Mouse (Mus musculus) gastrocnemius, adult 2 months (tissue): ENCODE measurements at regions not wholly inside any gene's neighbourhood (a gene's known extent, or its start where the extent isn't known, plus 50 kb on each side); places are given as distances from the start of the nearest gene placed in this dataset.

Experiments used
- DNase-seq: peaks from one replicate; pipeline ENCODE4 v3.0.0; 2022
- H3K27ac ChIP-seq: fragments of 200-600 bp; 2 replicates; pipeline ENCODE4 v1.8.1; 2022; ENCODE audit warnings: mild to moderate bottlenecking
- H3K4me3 ChIP-seq: fragments of 200-600 bp; 2 replicates; pipeline ENCODE4 v1.8.1; 2022; ENCODE audit warnings: mild to moderate bottlenecking, moderate library complexity
- CTCF ChIP-seq: fragments of 200-600 bp; IDR thresholded peaks from 2 replicates; pipeline ENCODE4 v1.8.1; 2022; ENCODE audit warnings: antibody characterized with exemption, mild to moderate bottlenecking, moderate library complexity
- intact Hi-C: fragments of 180-260 bp; cut with DNase I; formaldehyde crosslinking; loops from one replicate; pipeline ENCODE4 v1.15.1; 2025

- TF ChIP-seq CTCF = no peak
- DNase-seq = no peak
- Histone ChIP-seq H3K4me3 (no peak overlapping the region), H3K27ac (no peak overlapping the region)
- intact Hi-C loops = no loop called here
Measured at GRCm38 (mm10) chr8:34462262-34462661, 350.7 kb upstream of the Gm10131 start.

GRCm38 (mm10) chr8:34458300-34458699 is 346.8 kb upstream of the Gm10131 start:
- no peak for DNase-seq
- intact Hi-C loops = no loop called here
- no peak for TF ChIP-seq CTCF
- no peak overlapping the region for H3K4me3 ChIP-seq
- H3K27ac ChIP-seq = no peak overlapping the region

GRCm38 (mm10) chr8:34456543-34456942 is 345.0 kb upstream of the Gm10131 start:
- no peak for DNase-seq
- intact Hi-C loops = no loop called here

GRCm38 (mm10) chr8:34455376-34455775 is 343.8 kb upstream of the Gm10131 start:
- no peak for TF ChIP-seq CTCF
- Histone ChIP-seq H3K27ac (no peak overlapping the region), H3K4me3 (no peak overlapping the region)
- intact Hi-C loops = no loop called here
- DNase-seq = no peak

More at GRCm38 (mm10) chr8:34456543-34456942, 345.0 kb upstream of the Gm10131 start:
- TF ChIP-seq CTCF = no peak
- no peak overlapping the region for H3K4me3 ChIP-seq
- H3K27ac ChIP-seq = no peak overlapping the region

- intact Hi-C loops = no loop called here
- Histone ChIP-seq H3K27ac (no peak overlapping the region), H3K4me3 (no peak overlapping the region)
- no peak for TF ChIP-seq CTCF
- no peak for DNase-seq
Measured at GRCm38 (mm10) chr8:34452811-34453210, 341.3 kb upstream of the Gm10131 start.

- H3K27ac ChIP-seq = no peak overlapping the region
- intact Hi-C loops = no loop called here
- no peak for TF ChIP-seq CTCF
- no peak overlapping the region for H3K4me3 ChIP-seq
- DNase-seq = no peak
Measured at GRCm38 (mm10) chr8:34451211-34452000, 339.9 kb upstream of the Gm10131 start.

- Histone ChIP-seq H3K27ac (no peak overlapping the region), H3K4me3 (no peak overlapping the region)
- intact Hi-C loops = no loop called here
- DNase-seq = no peak
- TF ChIP-seq CTCF = no peak
Measured at GRCm38 (mm10) chr8:34449391-34450044, 338.0 kb upstream of the Gm10131 start.

- DNase-seq = no peak
- no peak for TF ChIP-seq CTCF
- no peak overlapping the region for H3K4me3 ChIP-seq
- no peak overlapping the region for H3K27ac ChIP-seq
- intact Hi-C loops = no loop called here
Measured at GRCm38 (mm10) chr8:34447880-34448830, 336.6 kb upstream of the Gm10131 start.

- Histone ChIP-seq H3K4me3 (no peak overlapping the region), H3K27ac (no peak overlapping the region)
- intact Hi-C loops = no loop called here
- DNase-seq = no peak
- TF ChIP-seq CTCF = no peak
Measured at GRCm38 (mm10) chr8:34442688-34443087, 331.2 kb upstream of the Gm10131 start.

- no peak for TF ChIP-seq CTCF
- intact Hi-C loops = no loop called here
- Histone ChIP-seq H3K4me3 (no peak overlapping the region), H3K27ac (no peak overlapping the region)
- no peak for DNase-seq
Measured at GRCm38 (mm10) chr8:34441756-34442155, 330.2 kb upstream of the Gm10131 start.

GRCm38 (mm10) chr8:34440771-34441170 is 329.2 kb upstream of the Gm10131 start:
- intact Hi-C loops = no loop called here
- H3K4me3 ChIP-seq = no peak overlapping the region
- no peak for DNase-seq
- TF ChIP-seq CTCF = no peak
- H3K27ac ChIP-seq = no peak overlapping the region

- no peak for DNase-seq
- no peak overlapping the region for H3K4me3 ChIP-seq
- no peak overlapping the region for H3K27ac ChIP-seq
- intact Hi-C loops = no loop called here
- TF ChIP-seq CTCF = no peak
Measured at GRCm38 (mm10) chr8:34438771-34439170, 327.2 kb upstream of the Gm10131 start.

- Histone ChIP-seq H3K4me3 (no peak overlapping the region), H3K27ac (no peak overlapping the region)
- intact Hi-C loops = no loop called here
- no peak for TF ChIP-seq CTCF
- DNase-seq = no peak
Measured at GRCm38 (mm10) chr8:34431985-34432384, 320.4 kb upstream of the Gm10131 start.
